Mouse (Mus musculus) embryo, embryonic 9.5 days (tissue): ENCODE measurements around the gene Ect2l.
"Not testable (repeated sequence)": the region's sequence is repeated elsewhere in the genome, so short reads cannot be mapped to it uniquely, and the experiment has no call there.

Experiments
- DNase-seq: peaks from one replicate; pipeline ENCODE4 v3.0.0-alpha.2; 2017; ENCODE audit errors: extremely low spot score

Gene Ect2l

DNA sequence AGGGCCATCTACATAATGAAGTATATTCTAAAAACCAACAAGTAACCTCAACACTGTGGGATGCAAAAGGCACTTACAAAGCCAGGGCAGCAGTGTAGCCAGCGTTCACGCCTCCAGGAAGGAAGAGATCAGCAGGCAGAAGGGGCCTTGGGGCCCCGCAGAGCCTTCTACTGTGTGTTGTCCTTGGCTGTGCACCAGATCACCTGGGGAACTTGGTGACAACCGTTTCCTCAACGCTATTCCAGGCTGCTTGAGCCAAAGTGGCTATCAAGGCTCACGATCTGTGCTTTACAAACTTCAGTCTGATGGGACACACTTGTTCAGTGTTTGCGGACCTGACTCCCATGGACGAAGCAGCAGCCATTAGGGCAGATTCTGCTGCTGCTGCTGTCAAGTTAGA lies 19.0 kb downstream of the Ect2l start:
- DNase-seq, result no peak

- no peak for DNase-seq
These were observed 21.2 kb downstream of the Ect2l start for GRCm38 (mm10) chr10:18189498-18189897.

- DNase-seq, result no peak
These were observed 22.1 kb downstream of the Ect2l start for GRCm38 (mm10) chr10:18188564-18188963.

GRCm38 (mm10) chr10:18182246-18182645 lies 28.4 kb downstream of the Ect2l start:
- no peak for DNase-seq

DNA sequence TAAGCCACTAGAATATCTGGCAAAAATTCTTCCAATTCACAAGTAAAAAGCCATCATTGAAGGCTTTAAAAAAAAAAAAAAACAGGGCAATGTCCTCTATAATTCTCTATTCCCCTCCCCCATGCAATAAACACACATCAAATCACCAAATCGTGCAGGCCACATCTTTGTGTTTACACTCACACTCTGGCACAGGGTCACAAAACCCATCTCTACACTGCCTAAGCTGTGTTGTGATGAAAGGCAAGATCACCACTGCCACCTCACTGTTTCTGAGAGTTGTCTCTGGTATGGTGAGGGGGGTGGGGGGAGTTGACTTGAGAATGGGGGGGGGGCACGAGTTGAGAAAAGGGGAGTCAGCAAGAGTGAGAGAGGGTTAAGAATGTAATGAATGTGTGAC lies 33.4 kb downstream of the Ect2l start:
- no peak for DNase-seq

DNA sequence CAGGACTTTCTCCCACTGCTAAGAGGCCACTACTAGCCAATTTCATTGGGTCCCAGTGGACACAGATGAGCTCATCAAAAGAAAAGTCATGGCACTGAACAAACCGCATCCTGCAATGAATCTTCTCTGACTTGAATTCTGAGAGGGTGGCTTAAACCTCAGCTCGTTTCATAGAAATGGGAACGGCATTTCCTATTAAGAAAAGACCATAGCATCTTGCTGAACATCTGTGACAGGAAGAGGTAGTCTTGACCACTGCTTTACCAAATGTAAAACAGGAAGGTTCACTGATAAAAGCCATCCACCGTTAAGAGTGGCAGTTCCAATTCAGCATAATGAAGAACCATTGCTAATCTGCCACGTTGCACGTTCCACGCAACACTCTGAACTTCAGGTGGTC lies 34.0 kb downstream of the Ect2l start:
- no peak for DNase-seq

GRCm38 (mm10) chr10:18175087-18175486 lies 35.6 kb downstream of the Ect2l start:
- no peak for DNase-seq

- DNase-seq, result no peak
These were observed 48.2 kb downstream of the Ect2l start for GRCm38 (mm10) chr10:18162435-18162971.

DNA sequence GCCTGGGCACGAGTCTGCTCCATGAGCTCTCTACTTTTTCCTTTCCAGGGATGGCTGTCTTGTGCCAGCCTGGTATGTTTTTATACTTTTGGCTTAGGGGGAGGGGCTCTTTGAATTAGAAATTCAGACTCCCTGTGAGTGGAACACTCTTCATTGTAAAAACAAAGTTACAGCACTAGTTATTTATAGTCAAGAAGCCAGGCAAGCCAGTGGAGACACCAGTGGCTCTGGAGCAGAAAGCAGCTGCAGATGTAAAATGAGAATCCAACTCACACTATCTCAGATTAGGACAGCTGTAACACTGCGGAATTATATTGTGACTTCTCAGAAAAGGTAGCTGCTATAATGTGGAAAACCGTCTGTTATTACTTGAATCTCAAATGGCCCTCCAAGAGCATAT lies 63.5 kb downstream of the Ect2l start:
- DNase-seq, result no peak

- no peak for DNase-seq
These were observed 68.5 kb downstream of the Ect2l start for GRCm38 (mm10) chr10:18142231-18142630.

DNA sequence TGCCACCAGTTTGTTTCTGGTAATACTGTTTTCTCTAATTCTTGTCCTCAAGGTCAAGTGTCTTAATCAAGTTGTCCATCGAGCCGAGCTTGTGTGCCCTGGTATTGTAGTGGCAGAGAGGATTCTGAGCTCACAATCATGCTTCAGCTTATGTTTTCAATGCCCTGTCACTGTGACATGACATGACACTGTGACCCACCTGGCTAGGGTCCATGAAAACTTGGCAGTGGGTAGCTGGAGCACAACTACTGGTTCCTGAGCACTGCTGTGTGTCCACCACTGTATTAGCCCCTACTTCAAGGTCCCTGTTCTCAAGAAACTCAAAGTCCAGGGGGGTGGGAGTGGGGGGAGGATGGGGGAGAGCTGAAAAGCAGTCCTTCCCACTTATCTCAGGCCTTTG lies 69.3 kb downstream of the Ect2l start:
- DNase-seq, result no peak

DNA sequence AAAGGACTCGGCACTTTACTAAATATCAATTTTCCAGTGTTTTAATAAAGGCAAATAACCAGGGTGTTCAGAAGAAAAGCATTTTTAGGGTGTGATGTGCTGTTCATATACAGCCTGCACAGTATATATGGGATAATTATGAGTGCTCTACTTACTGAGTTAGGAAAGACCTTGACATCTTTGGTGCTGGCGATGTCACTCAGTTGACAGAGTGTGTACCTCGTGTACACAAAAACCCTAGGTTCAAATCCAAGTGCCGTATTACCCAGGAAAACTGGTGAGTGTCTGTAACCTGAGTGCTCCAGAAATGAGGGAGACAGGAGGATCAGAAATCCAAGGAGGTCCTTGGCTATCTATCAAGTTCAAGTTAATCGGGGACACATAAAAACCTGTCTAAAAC lies 71.1 kb downstream of the Ect2l start:
- DNase-seq, result no peak

- not testable (repeated sequence) for DNase-seq
These were observed 71.7 kb downstream of the Ect2l start for GRCm38 (mm10) chr10:18138853-18139503.

DNA sequence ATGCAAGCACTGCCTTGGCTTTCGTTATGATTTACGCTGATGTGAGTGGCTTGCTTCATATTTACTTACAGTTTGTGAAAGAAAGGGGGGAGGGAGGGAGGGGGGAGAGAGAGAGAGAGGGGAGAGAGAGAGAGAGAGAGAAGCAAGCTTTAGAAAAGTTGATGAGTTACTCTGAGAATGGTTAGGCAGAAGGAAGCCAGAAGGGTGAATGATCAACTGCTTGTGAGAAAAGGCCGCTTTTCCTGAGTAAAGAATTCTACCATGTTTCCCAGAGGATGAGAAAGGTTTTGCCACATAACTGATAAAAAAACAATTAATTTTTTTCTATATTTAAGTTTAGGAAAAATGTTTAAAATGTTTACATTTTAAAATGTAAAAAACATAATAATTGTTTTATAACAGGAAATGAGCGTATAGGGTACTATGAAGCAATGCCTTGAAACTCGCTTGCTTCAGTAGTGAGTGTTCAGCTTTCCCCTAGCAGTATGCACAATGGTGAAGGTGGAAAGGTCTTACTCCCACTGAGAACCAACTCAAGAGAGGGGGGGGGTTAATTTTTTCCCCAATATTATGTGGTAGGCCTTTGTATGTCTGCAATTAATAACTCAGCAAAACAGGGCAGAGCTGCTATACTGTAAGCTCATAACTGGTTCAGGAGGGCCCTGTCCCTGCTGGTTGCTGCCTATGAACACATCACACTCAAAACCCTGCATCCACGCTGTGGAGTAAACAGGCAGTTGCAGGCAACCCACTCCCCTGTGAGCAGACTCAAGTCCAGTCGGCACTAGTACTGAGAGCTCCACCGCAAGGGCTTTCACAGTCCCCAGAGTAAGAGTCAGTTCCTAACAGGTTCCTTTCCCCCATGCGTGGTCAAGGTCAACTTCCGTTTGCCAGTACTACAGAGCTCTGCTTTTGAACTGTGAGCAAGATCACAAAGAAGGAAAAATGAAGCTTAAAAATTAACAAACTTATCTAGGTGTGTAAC lies 78.7 kb downstream of the Ect2l start:
- no peak for DNase-seq

- no peak for DNase-seq
These were observed 80.4 kb downstream of the Ect2l start for GRCm38 (mm10) chr10:18130276-18130675.

- DNase-seq, result no peak
These were observed 92.4 kb downstream of the Ect2l start for GRCm38 (mm10) chr10:18118336-18118735.

DNA sequence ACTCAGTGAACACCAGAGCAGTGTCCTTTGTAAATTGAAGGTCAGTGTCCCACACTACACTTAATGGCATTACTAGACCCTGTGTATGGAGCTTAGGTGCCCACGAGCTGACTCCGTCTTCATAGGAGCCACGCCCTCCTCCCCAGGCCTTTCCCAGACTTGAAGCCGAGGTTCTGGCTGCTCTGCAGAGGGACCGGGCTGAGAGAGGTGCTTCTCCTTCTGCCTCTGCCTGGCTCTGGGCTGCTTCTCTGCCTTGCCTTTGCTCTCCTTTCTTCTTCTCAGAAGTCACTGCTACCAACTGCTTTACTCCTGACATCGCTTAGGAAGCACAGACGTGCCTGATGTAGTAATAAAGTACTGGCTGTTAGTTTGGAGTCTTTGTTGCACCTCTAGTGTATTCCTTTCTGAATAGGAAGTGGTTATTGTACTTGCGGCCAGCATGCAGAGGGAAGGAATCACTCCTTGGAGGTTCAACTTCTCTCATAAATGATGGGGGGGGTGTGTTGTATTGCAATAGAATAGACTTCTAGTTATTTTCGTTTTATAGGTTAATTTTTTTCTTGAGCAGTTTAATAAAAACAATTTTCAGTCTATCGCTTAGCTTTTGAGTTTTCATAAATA lies 97.1 kb downstream of the Ect2l start:
- DNase-seq, result no peak

DNA sequence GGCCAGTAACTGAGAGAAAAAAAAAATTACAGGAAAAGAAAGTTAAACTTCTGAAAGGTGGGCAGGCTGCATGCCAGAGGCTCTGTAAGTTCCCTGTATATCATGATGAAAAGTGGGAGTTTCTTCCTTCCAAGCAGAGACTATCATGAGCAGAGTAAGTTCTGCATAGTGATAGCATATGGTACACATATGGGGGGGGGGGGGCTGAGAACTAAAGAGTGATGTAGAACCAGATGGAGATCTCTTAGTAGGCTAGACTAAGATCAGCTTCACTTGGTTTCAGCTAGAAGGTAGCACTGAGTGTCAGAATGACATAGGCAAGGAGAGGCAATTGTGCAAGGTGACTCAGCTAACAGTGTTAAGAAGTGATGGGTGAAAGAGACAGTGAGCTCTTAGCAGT lies 99.8 kb downstream of the Ect2l start:
- DNase-seq, result no peak

GRCm38 (mm10) chr10:18107471-18107870 lies 103.2 kb downstream of the Ect2l start:
- DNase-seq, result no peak

DNA sequence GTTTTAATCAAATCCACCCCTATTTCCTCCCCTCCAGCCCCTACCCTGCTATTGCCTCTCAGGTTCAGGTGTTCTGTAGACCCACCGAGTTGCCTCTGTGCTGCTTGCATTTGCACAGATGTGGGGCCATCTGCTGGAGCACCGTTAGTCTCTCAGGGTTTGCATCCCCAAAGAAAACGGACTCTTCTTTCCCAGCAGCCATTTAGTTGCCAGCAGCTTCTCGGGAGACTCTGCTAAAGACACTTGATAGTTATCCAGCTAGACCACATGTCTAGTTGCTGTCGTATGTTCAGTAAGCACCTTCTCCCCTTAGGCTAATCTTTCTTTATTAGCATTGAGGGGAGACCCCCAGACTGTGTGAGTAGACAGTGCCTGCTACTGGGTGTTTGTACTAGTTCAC lies 108.5 kb downstream of the Ect2l start:
- DNase-seq, result no peak

DNA sequence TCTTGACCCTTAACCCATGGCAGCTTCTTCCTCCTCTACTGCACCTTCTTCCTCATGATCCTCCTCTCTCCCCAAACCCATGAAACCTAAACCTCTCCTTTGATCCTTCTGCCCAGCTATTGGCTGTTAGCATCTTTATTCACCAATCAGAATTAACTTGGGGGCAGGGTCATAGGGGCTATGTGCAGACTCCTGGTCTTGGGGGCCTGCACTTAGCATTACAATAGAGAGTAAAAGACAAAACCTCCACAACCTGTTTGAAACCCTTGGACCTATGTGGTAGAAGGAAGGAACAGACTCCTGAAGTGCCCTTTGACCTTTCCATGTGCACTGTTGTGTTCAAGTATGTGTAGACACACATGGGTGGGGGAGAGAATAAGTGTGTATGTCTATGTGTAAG lies 120.0 kb downstream of the Ect2l start:
- no peak for DNase-seq

DNA sequence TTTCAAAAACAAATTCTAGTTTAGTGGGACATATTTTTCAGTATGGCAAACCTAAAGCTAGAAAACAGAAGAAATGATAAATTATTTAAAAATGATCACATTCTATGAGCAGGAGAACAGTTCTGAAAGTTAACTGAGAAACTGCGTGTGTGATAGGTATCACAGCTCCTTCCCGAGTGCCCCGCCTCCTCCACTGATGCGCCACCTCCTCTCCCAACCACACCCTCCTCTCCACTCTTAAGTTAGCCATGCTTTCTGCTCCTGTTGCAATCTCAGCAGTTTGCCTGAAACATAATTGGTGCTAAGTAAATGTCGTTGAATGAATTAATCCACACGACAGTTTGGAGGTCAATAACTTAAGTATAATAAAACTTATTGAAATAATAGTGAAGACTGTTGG lies 127.9 kb downstream of the Ect2l start:
- no peak for DNase-seq
